Mouse (Mus musculus): ENCODE data around the gene Cmtm4. TPM values are rescaled to one million over a fixed set of nuclear protein-coding genes. Genes with fewer than 3 reads are reported as not detected.
A peak's percentile ranks its signal among the peaks of the same experiment; 100 is the strongest.
"Not testable (repeated sequence)": the region's sequence is repeated elsewhere in the genome, so short reads cannot be mapped to it uniquely, and the experiment has no call there.

The Cmtm4 gene
- polyA plus RNA-seq, 1 experiment from 2014 or later: 2.6 TPM

- peak overlapping the region; percentile 81 for H3K4me2 ChIP-seq
- no peak overlapping the region for H3K27ac ChIP-seq
- H3K9me3 ChIP-seq (replicated peaks): peaks cover 4% of the 10 kb centered on the region; the same call in 1 of the 2 replicates
- no peak overlapping the region; the same call in 1 of the 2 replicates for H3K4me3 ChIP-seq
- no peak; the same call in 1 of the 2 replicates for ATAC-seq
- H3K4me1 ChIP-seq: peaks cover 10% of the 10 kb centered on the region; the same call in 1 of the 2 replicates
- H3K27me3 ChIP-seq: no peaks in the 10 kb centered on the region
- no peak overlapping the region for H3K9ac ChIP-seq
- WGBS: 44% methylated on average over 6 of the region's 6 CpGs
- H3K36me3 ChIP-seq (ENCODE audit: poor library complexity, severe bottlenecking): peaks cover 2% of the 10 kb centered on the region; the same call in 1 of the 2 replicates
Observed at GRCm38 (mm10) chr8:104341678-104342077, 53.9 kb downstream of the Cmtm4 start.

GRCm38 (mm10) chr8:104341106-104341561 is 54.5 kb downstream of the Cmtm4 start:
- 0% methylated on average over 23 of the region's 24 CpGs for WGBS
- no peaks in the 10 kb centered on the region for H3K27me3 ChIP-seq
- H3K9me3 ChIP-seq (replicated peaks): peaks cover 4% of the 10 kb centered on the region; the same call in 1 of the 2 replicates
- H3K4me1 ChIP-seq: peaks cover 10% of the 10 kb centered on the region; the same call in 1 of the 2 replicates
- peak; percentile 67 for ATAC-seq
- H3K27ac ChIP-seq: no peak overlapping the region; the same call in 1 of the 2 replicates
- no peaks in the 10 kb centered on the region for H3K36me3 ChIP-seq (ENCODE audit: poor library complexity, severe bottlenecking)
- peak overlapping the region; percentile 73 for H3K9ac ChIP-seq
- H3K4me2 ChIP-seq: peak overlapping the region; percentile 81
- peak overlapping the region; percentile 60 for H3K4me3 ChIP-seq

GRCm38 (mm10) chr8:104340233-104341105 is 55.1 kb downstream of the Cmtm4 start:
- Histone ChIP-seq H3K9ac (peak overlapping the region; percentile 73), H3K27me3 (no peaks in the 10 kb centered on the region), H3K36me3 (ENCODE audit: poor library complexity, severe bottlenecking) (no peaks in the 10 kb centered on the region), H3K4me1 (peaks cover 10% of the 10 kb centered on the region; the same call in 1 of the 2 replicates), H3K27ac (no peak overlapping the region; the same call in 1 of the 2 replicates), H3K4me2 (peak overlapping the region; percentile 81), H3K9me3 (replicated peaks) (peaks cover 4% of the 10 kb centered on the region; the same call in 1 of the 2 replicates), H3K4me3 (peak overlapping the region; percentile 60)
- peak; percentile 77 for ATAC-seq
- WGBS: 0% methylated on average over 40 of the region's 54 CpGs

- WGBS: 0% methylated on average over 6 of the region's 6 CpGs
- Histone ChIP-seq H3K36me3 (ENCODE audit: poor library complexity, severe bottlenecking) (no peaks in the 10 kb centered on the region), H3K4me1 (peaks cover 10% of the 10 kb centered on the region; the same call in 1 of the 2 replicates), H3K27me3 (no peaks in the 10 kb centered on the region), H3K4me3 (peak overlapping the region; percentile 60), H3K9ac (peak overlapping the region; percentile 73), H3K9me3 (replicated peaks) (peaks cover 4% of the 10 kb centered on the region; the same call in 1 of the 2 replicates), H3K27ac (no peak overlapping the region), H3K4me2 (peak overlapping the region; percentile 81)
- peak; percentile 29; the same call in 1 of the 2 replicates for ATAC-seq
Observed at GRCm38 (mm10) chr8:104339983-104340232, 55.7 kb downstream of the Cmtm4 start.

GRCm38 (mm10) chr8:104339229-104339982 is 56.2 kb downstream of the Cmtm4 start, which contains the start of gene Cmtm3:
Gene Cmtm3 (plus strand): TSS chr8:104339410.
- no peak for ATAC-seq
- Histone ChIP-seq H3K9me3 (replicated peaks) (peaks cover 4% of the 10 kb centered on the region; the same call in 1 of the 2 replicates), H3K27ac (no peak within 1 kb of the TSS), H3K4me1 (peaks cover 10% of the 10 kb centered on the region; the same call in 1 of the 2 replicates), H3K27me3 (no peaks in the 10 kb centered on the region), H3K4me2 (peak within 1 kb of the TSS; percentile 81), H3K9ac (peak within 1 kb of the TSS; percentile 73), H3K4me3 (peak within 1 kb of the TSS; percentile 60), H3K36me3 (ENCODE audit: poor library complexity, severe bottlenecking) (no peaks in the 10 kb centered on the region)
- 12% methylated on average over 18 of the region's 18 CpGs for WGBS

GRCm38 (mm10) chr8:104337890-104338289 is 57.7 kb downstream of the Cmtm4 start:
- peaks cover 10% of the 10 kb centered on the region; the same call in 1 of the 2 replicates for H3K4me1 ChIP-seq
- H3K9me3 ChIP-seq (replicated peaks): peaks cover 4% of the 10 kb centered on the region; the same call in 1 of the 2 replicates
- 45% methylated on average over 3 of the region's 3 CpGs for WGBS
- ATAC-seq: no peak
- no peak overlapping the region for H3K4me2 ChIP-seq
- H3K27me3 ChIP-seq: no peaks in the 10 kb centered on the region
- no peak overlapping the region for H3K27ac ChIP-seq
- no peak overlapping the region for H3K9ac ChIP-seq
- no peaks in the 10 kb centered on the region for H3K36me3 ChIP-seq (ENCODE audit: poor library complexity, severe bottlenecking)
- H3K4me3 ChIP-seq: no peak overlapping the region

GRCm38 (mm10) chr8:104336806-104337205 is 58.8 kb downstream of the Cmtm4 start:
- Histone ChIP-seq H3K4me1 (peaks cover 10% of the 10 kb centered on the region; the same call in 1 of the 2 replicates), H3K36me3 (ENCODE audit: poor library complexity, severe bottlenecking) (no peaks in the 10 kb centered on the region), H3K9me3 (replicated peaks) (peaks cover 4% of the 10 kb centered on the region; the same call in 1 of the 2 replicates), H3K9ac (no peak overlapping the region), H3K4me3 (no peak overlapping the region), H3K27me3 (no peaks in the 10 kb centered on the region), H3K4me2 (no peak overlapping the region), H3K27ac (no peak overlapping the region)
- ATAC-seq: no peak
- 73% methylated on average over 1 of the region's 1 CpGs for WGBS

GRCm38 (mm10) chr8:104334196-104334595 is 61.4 kb downstream of the Cmtm4 start:
- Histone ChIP-seq H3K27me3 (no peaks in the 10 kb centered on the region), H3K4me1 (no peaks in the 10 kb centered on the region), H3K9ac (no peak overlapping the region), H3K9me3 (replicated peaks) (peaks cover 4% of the 10 kb centered on the region; the same call in 1 of the 2 replicates), H3K4me2 (no peak overlapping the region), H3K4me3 (no peak overlapping the region), H3K36me3 (ENCODE audit: poor library complexity, severe bottlenecking) (no peaks in the 10 kb centered on the region), H3K27ac (no peak overlapping the region)
- 100% methylated on average over 1 of the region's 1 CpGs for WGBS
- no peak for ATAC-seq

GRCm38 (mm10) chr8:104333786-104334185 is 61.8 kb downstream of the Cmtm4 start:
- ATAC-seq: no peak
- no peak overlapping the region for H3K4me3 ChIP-seq
- H3K27me3 ChIP-seq: no peaks in the 10 kb centered on the region
- H3K9me3 ChIP-seq (replicated peaks): peaks cover 4% of the 10 kb centered on the region; the same call in 1 of the 2 replicates
- WGBS: 80% methylated on average over 5 of the region's 5 CpGs
- no peak overlapping the region for H3K9ac ChIP-seq
- no peak overlapping the region for H3K4me2 ChIP-seq
- no peaks in the 10 kb centered on the region for H3K4me1 ChIP-seq
- H3K36me3 ChIP-seq (ENCODE audit: poor library complexity, severe bottlenecking): no peaks in the 10 kb centered on the region
- H3K27ac ChIP-seq: no peak overlapping the region

- Histone ChIP-seq H3K9me3 (replicated peaks) (peaks cover 4% of the 10 kb centered on the region; the same call in 1 of the 2 replicates), H3K4me1 (no peaks in the 10 kb centered on the region), H3K27ac (no peak overlapping the region), H3K9ac (no peak overlapping the region), H3K27me3 (no peaks in the 10 kb centered on the region), H3K36me3 (ENCODE audit: poor library complexity, severe bottlenecking) (no peaks in the 10 kb centered on the region), H3K4me2 (no peak overlapping the region), H3K4me3 (no peak overlapping the region)
- ATAC-seq: no peak
- 86% methylated on average over 5 of the region's 5 CpGs for WGBS
Observed at GRCm38 (mm10) chr8:104332665-104333631, 62.7 kb downstream of the Cmtm4 start.

GRCm38 (mm10) chr8:104321930-104322329 is 73.7 kb downstream of the Cmtm4 start, which contains the start of gene Cmtm2b:
Gene Cmtm2b (plus strand): TSS chr8:104322230.
- WGBS: 90% methylated on average over 12 of the region's 12 CpGs
- not testable (repeated sequence) for H3K4me1 ChIP-seq; H3K4me2 ChIP-seq; H3K4me3 ChIP-seq; H3K27me3 ChIP-seq; ATAC-seq; H3K9ac ChIP-seq; H3K36me3 ChIP-seq (ENCODE audit: poor library complexity, severe bottlenecking); H3K27ac ChIP-seq; H3K9me3 ChIP-seq (replicated peaks)
